Mouse (Mus musculus): ENCODE measurements around the gene Snx33. TPM values are rescaled to one million over a fixed set of nuclear protein-coding genes. Genes with fewer than 3 reads are reported as not detected.
"Not testable (repeated sequence)": the region's sequence is repeated elsewhere in the genome, so short reads cannot be mapped to it uniquely, and the experiment has no call there.

Snx33 gene
- 9.3 and 10.7 TPM in 2 replicates for polyA plus RNA-seq (2015; fragmentation: Nextera tagmentation; extraction: Ambion mirVana)

GRCm38 (mm10) chr9:56928041-56928811, at the start of gene Snx33:
TSS of gene Snx33 (minus strand) at chr9:56928371.
- Histone ChIP-seq H3K27me3 (replicated peaks) (no peaks in the 10 kb centered on the region), H3K27ac (peak within 1 kb of the TSS; percentile 96), H3K9me3 (no peaks in the 10 kb centered on the region), H3K4me3 (replicated peaks) (peak within 1 kb of the TSS; percentile 70), H3K9ac (peak within 1 kb of the TSS; percentile 67), H3K36me3 (no peaks in the 10 kb centered on the region), H3K4me1 (peaks cover 44% of the 10 kb centered on the region), H3K4me2 (peak within 1 kb of the TSS; percentile 83)
- peak; percentile 70 for ATAC-seq (ENCODE audit: insufficient read depth, low FRiP score, low read depth)
- WGBS: 0% methylated on average over 47 of the region's 50 CpGs

DNA sequence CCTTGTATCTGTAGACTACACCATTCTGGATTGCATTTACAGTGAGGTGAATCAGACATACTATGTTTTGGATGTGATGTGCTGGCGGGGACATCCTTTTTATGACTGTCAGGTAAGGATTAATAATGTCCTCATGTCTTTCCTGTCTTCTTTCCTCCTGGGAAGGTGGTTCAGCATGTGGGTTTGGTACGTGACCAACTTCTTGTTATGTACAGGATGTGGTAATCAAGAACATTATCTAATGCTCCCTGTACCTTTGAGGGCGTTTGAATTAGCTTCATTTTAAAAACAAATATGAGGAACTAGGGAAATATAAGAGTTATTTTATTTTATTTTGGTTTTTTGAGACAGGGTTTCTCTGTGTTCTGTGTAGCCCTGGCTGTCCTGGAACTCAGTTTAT, 47.0 kb upstream of the Snx33 start:
- no peak overlapping the region for H3K27ac ChIP-seq
- H3K9me3 ChIP-seq: no peaks in the 10 kb centered on the region
- no peak overlapping the region for H3K9ac ChIP-seq
- no peak overlapping the region for H3K4me3 ChIP-seq (replicated peaks)
- peaks cover 4% of the 10 kb centered on the region; the same call in 1 of the 2 replicates for H3K36me3 ChIP-seq
- no peak overlapping the region for H3K4me2 ChIP-seq
- H3K27me3 ChIP-seq (replicated peaks): no peaks in the 10 kb centered on the region
- ATAC-seq (ENCODE audit: insufficient read depth, low FRiP score, low read depth): no peak
- WGBS: 78% methylated on average over 3 of the region's 3 CpGs
- H3K4me1 ChIP-seq: no peaks in the 10 kb centered on the region

- 84% methylated on average over 8 of the region's 8 CpGs for WGBS
Observed at GRCm38 (mm10) chr9:56973960-56974524, 45.9 kb upstream of the Snx33 start.

GRCm38 (mm10) chr9:56970158-56970557, 42.0 kb upstream of the Snx33 start:
- ATAC-seq (ENCODE audit: insufficient read depth, low FRiP score, low read depth): no peak
- no peaks in the 10 kb centered on the region for H3K27me3 ChIP-seq (replicated peaks)
- H3K36me3 ChIP-seq: no peaks in the 10 kb centered on the region
- WGBS: 91% methylated on average over 2 of the region's 2 CpGs
- no peaks in the 10 kb centered on the region for H3K9me3 ChIP-seq
- H3K9ac ChIP-seq: no peak overlapping the region
- no peak overlapping the region for H3K4me3 ChIP-seq (replicated peaks)
- H3K27ac ChIP-seq: no peak overlapping the region
- no peak overlapping the region for H3K4me2 ChIP-seq
- H3K4me1 ChIP-seq: no peaks in the 10 kb centered on the region

More at GRCm38 (mm10) chr9:56973960-56974524, 45.9 kb upstream of the Snx33 start:
- H3K4me1 ChIP-seq: no peaks in the 10 kb centered on the region
- no peak overlapping the region for H3K9ac ChIP-seq
- H3K9me3 ChIP-seq: no peaks in the 10 kb centered on the region
- no peaks in the 10 kb centered on the region for H3K27me3 ChIP-seq (replicated peaks)
- no peaks in the 10 kb centered on the region for H3K36me3 ChIP-seq
- no peak overlapping the region for H3K4me2 ChIP-seq
- no peak overlapping the region for H3K27ac ChIP-seq
- no peak for ATAC-seq (ENCODE audit: insufficient read depth, low FRiP score, low read depth)
- H3K4me3 ChIP-seq (replicated peaks): no peak overlapping the region

DNA sequence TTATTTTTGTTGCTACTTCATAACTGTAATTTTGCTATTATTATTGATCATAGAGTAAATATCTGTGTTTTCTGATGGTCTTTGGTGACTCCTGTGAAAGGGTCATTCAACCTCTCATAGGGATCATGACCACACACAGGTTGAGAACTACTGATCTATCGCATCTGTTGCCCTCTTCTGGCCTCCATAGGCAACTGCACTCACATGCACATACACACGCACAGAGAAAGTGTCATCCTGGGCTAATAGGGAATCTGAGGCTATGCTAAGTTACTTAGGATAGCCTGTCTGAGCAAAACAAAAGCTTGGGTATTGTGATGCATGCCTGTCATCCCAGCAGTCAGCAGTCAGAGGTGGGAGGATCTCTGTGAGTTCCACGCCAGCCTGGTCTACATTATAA, 33.4 kb upstream of the Snx33 start:
- Histone ChIP-seq H3K4me1 (no peaks in the 10 kb centered on the region), H3K9ac (no peak overlapping the region), H3K4me2 (no peak overlapping the region), H3K27me3 (replicated peaks) (no peaks in the 10 kb centered on the region), H3K27ac (no peak overlapping the region), H3K36me3 (peaks cover 18% of the 10 kb centered on the region), H3K9me3 (no peaks in the 10 kb centered on the region), H3K4me3 (replicated peaks) (no peak overlapping the region)
- WGBS: 92% methylated on average over 3 of the region's 3 CpGs
- ATAC-seq (ENCODE audit: insufficient read depth, low FRiP score, low read depth): no peak

GRCm38 (mm10) chr9:56958689-56959088, 30.5 kb upstream of the Snx33 start:
- peaks cover 14% of the 10 kb centered on the region for H3K36me3 ChIP-seq
- ATAC-seq (ENCODE audit: insufficient read depth, low FRiP score, low read depth): no peak

DNA sequence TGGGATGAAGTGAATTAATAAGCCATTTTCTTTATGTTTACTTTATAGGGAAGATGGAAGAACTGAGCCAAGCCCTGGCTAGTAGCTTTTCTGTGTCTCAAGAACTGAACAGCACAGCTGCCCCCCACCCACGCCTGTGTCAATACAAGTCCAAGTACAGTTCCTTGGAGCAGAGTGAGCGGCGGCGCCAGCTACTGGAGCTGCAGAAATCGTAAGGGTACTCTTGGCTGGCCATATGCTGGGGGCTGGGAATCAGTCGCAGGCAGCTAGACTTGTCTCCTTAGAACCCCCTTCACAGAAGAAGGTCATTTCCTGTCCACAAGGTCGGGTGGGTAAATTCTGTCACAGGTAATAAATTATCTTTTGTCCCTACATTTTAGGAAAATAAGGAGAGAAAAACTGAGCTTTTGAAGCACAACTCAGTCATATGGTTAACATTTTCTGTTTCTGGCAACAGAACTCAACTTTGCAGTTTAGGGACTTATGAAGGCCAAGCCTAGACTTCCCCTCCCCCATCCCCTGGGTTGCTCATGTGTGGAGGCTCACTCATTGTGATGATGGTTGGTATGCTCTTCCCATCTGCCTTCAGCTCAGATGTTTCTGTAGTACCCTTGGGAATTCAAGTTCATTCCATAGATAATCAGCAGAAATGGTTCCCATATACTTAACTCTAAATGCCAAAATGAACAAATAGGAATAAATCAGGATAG, 28.9 kb upstream of the Snx33 start:
- no peak overlapping the region for H3K4me3 ChIP-seq (replicated peaks)

More at GRCm38 (mm10) chr9:56958689-56959088, 30.5 kb upstream of the Snx33 start:
- no peaks in the 10 kb centered on the region for H3K4me1 ChIP-seq
- no peak overlapping the region for H3K4me2 ChIP-seq
- no peak overlapping the region for H3K27ac ChIP-seq
- 87% methylated on average over 2 of the region's 2 CpGs for WGBS
- no peak overlapping the region for H3K4me3 ChIP-seq (replicated peaks)
- no peaks in the 10 kb centered on the region for H3K9me3 ChIP-seq
- H3K27me3 ChIP-seq (replicated peaks): no peaks in the 10 kb centered on the region
- no peak overlapping the region for H3K9ac ChIP-seq

DNA sequence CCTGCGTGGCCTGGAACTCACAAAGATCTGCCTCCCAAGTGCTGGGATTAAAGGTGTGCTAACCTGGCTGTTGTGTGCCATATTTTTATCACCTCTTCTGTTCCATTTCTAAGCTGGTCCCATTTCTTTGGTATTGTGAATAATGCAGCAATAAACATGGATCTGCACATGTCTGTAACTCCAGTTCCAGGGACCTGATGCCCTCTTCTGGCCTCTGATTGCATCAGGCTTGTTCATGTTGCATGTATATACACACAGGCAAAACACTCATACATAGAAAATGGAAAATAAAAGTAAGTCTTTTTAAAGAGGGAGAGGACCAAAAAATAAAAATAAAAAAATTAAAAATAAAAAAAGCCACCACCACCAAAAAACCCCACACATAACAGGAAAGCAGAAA, 25.4 kb upstream of the Snx33 start:
- no peak overlapping the region for H3K9ac ChIP-seq
- no peak overlapping the region for H3K4me3 ChIP-seq (replicated peaks)
- H3K4me1 ChIP-seq: peaks cover 5% of the 10 kb centered on the region; the same call in 1 of the 2 replicates
- H3K36me3 ChIP-seq: 0 out of 2 replicates have a peak, but pooled peaks cover 5% of the 10 kb centered on the region
- no peaks in the 10 kb centered on the region for H3K9me3 ChIP-seq
- no peak overlapping the region for H3K27ac ChIP-seq
- WGBS: 84% methylated on average over 1 of the region's 1 CpGs
- H3K27me3 ChIP-seq (replicated peaks): no peaks in the 10 kb centered on the region
- ATAC-seq (ENCODE audit: insufficient read depth, low FRiP score, low read depth): no peak
- no peak overlapping the region for H3K4me2 ChIP-seq

More for the DNA sequence above, 28.9 kb upstream of the Snx33 start:
- no peak overlapping the region for H3K27ac ChIP-seq
- 78% methylated on average over 7 of the region's 7 CpGs for WGBS
- H3K36me3 ChIP-seq: peaks cover 9% of the 10 kb centered on the region; the same call in 1 of the 2 replicates
- no peak overlapping the region for H3K9ac ChIP-seq
- H3K4me2 ChIP-seq: no peak overlapping the region
- no peaks in the 10 kb centered on the region for H3K9me3 ChIP-seq
- no peaks in the 10 kb centered on the region for H3K27me3 ChIP-seq (replicated peaks)
- ATAC-seq (ENCODE audit: insufficient read depth, low FRiP score, low read depth): no peak
- H3K4me1 ChIP-seq: no peaks in the 10 kb centered on the region

DNA sequence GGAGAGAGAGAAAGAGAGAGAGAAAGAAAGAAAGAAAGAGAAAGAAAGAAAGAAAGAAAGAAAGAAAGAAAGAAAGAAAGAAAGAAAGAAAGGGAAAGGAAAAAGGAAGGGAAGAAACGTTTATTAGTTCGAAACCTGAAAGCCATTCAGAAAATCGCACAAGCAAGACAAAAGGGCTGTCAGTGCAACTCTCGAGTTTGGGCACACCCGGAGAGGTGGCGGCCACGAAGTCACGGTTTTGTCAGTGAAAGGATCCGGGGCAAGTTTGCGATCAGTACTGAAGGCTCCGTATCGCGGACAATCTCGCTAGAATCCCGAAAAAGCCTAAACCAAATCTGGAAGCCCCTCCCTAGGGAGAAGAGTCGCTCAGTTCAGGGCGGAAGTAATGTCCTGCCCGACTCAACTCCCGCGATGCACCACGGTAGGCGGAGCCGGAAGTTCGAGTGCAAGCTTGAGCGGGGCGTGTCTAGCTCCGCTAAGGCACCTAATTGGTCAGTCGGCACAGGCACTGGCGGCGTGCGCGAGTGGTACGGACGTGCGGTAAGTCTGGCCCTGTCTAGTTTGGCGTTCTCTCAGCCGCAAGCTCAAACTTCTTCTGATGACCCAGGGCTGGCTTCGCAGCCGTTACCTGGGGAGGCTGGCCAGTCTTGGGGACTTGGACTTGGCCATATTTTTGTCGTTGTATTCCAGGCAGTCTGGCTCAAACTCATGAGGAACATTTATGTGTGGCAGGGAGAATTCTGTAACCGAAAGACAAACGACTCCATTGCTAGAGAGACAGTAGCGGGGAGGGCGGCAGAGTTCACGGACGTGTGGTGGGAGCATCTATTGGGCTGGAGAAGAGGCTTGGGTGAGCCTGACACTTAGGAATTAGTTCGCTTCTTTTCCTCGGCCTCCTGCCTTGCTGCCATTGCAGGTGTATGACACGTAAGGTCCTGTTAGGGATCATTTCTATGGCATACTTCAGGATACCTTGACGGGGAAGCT, 22.5 kb upstream of the Snx33 start, which contains the start of gene Snupn:
Snupn (plus strand) TSS at position 465 of the 987 bp plus-strand sequence.
- Histone ChIP-seq H3K4me2 (peak within 1 kb of the TSS; percentile 78), H3K9ac (peak within 1 kb of the TSS; percentile 47), H3K36me3 (no peaks in the 10 kb centered on the region), H3K27ac (peak within 1 kb of the TSS; percentile 59), H3K4me3 (replicated peaks) (peak within 1 kb of the TSS; percentile 67), H3K4me1 (peaks cover 5% of the 10 kb centered on the region; the same call in 1 of the 2 replicates), H3K9me3 (no peaks in the 10 kb centered on the region), H3K27me3 (replicated peaks) (no peaks in the 10 kb centered on the region)
- peak; percentile 100 for ATAC-seq (ENCODE audit: insufficient read depth, low FRiP score, low read depth)
- WGBS: under 1% methylated on average over 50 of the region's 50 CpGs

- H3K4me2 ChIP-seq: peak overlapping the region; percentile 59
- peak overlapping the region; percentile 19 for H3K9ac ChIP-seq
- no peaks in the 10 kb centered on the region for H3K9me3 ChIP-seq
- no peak for ATAC-seq (ENCODE audit: insufficient read depth, low FRiP score, low read depth)
- H3K27ac ChIP-seq: no peak overlapping the region
- peaks cover 5% of the 10 kb centered on the region; the same call in 1 of the 2 replicates for H3K4me1 ChIP-seq
- WGBS: 17% methylated on average over 13 of the region's 13 CpGs
- H3K27me3 ChIP-seq (replicated peaks): no peaks in the 10 kb centered on the region
- H3K4me3 ChIP-seq (replicated peaks): peak overlapping the region; percentile 36
- H3K36me3 ChIP-seq: no peaks in the 10 kb centered on the region
Observed at GRCm38 (mm10) chr9:56949767-56950166, 21.6 kb upstream of the Snx33 start.

GRCm38 (mm10) chr9:56948699-56949098, 20.5 kb upstream of the Snx33 start:
- H3K9me3 ChIP-seq; H3K27ac ChIP-seq; ATAC-seq (ENCODE audit: insufficient read depth, low FRiP score, low read depth); H3K36me3 ChIP-seq; H3K9ac ChIP-seq; H3K27me3 ChIP-seq (replicated peaks); H3K4me3 ChIP-seq (replicated peaks); H3K4me2 ChIP-seq; H3K4me1 ChIP-seq: not testable (repeated sequence)
- WGBS: 46% methylated on average over 5 of the region's 5 CpGs
